Mouse (Mus musculus): ENCODE results near the gene Fosl2. TPM values are rescaled to one million over a fixed set of nuclear protein-coding genes. Genes with fewer than 3 reads are reported as not detected.
"Not testable (repeated sequence)": the region's sequence is repeated elsewhere in the genome, so short reads cannot be mapped to it uniquely, and the experiment has no call there.

Gene Fosl2
- polyA plus RNA-seq, 1 experiment: 9.2 TPM

DNA sequence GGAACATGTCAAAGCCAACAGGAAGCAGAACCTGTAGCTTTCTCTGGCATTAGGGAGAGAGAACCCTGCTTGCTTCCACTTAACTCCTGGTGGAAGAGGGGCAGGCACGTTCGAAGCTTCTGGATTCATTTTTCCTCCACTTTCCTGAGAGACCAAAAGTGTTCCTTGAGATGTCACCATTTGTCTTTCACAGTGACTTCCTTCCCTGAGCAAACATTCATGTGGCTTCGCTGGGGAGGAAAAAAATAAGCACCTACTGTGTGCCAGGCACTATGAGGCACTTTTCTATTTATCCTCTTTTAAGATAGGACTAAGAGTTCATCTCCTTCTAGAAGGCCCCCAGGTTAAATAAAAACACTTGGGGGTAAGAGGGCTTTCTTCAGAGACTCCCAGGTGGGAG lies 20.3 kb downstream of the Fosl2 start:
- H3K27ac ChIP-seq (ENCODE audit: control insufficient read depth, insufficient read depth, low read length): no peak overlapping the region
- WGBS: 93% methylated on average over 3 of the region's 3 CpGs
- H3K4me3 ChIP-seq (ENCODE audit: control insufficient read depth, insufficient read depth, low read length): no peak overlapping the region
- TF ChIP-seq POLR2A (IDR thresholded peaks at IDR 0.05; ENCODE audit: control insufficient read depth, extremely low read depth, insufficient read depth, low read length, poor library complexity) (no peak), CTCF (IDR thresholded peaks at IDR 0.05; ENCODE audit: borderline replicate concordance, control insufficient read depth, extremely low read depth, insufficient read depth, low read length, poor library complexity) (no peak)
- DNase-seq: no peak
- no peaks in the 10 kb centered on the region; the same call in 1 of the 2 replicates for H3K27me3 ChIP-seq (ENCODE audit: control insufficient read depth, insufficient read depth, low read length)
- H3K36me3 ChIP-seq (ENCODE audit: control insufficient read depth, insufficient read depth, low read length): no peaks in the 10 kb centered on the region
- H3K4me1 ChIP-seq (replicated peaks; ENCODE audit: control insufficient read depth, insufficient read depth, low read length): no peaks in the 10 kb centered on the region

DNA sequence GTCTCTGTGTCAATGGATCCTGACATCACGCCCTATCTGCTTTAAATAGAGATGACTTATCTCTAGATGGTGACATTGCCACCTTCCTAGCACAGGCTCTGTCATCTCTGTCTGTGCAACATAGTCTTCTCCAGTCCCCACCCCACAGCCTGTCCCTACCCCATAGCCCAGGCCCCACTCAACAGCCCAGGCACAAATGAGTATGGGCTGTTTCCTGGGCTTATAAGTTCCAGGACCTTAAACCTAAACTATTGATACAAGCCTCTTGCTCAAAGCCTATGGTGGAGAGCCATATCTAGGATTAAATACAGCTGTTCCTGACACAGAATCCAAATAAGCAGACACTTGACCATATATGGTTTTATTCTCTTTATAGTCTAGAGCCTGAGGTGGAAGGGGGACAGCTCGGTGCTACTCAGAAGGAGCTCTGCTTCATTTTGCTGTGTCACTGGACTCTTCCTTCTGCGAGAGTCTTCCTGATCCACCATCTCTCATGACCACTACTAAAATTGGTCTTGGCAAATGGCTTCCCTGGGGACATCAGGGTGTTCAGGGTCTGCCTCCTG lies 28.0 kb downstream of the Fosl2 start:
- TF ChIP-seq POLR2A (IDR thresholded peaks at IDR 0.05; ENCODE audit: control insufficient read depth, extremely low read depth, insufficient read depth, low read length, poor library complexity): no peak
- TF ChIP-seq CTCF (IDR thresholded peaks at IDR 0.05; ENCODE audit: borderline replicate concordance, control insufficient read depth, extremely low read depth, insufficient read depth, low read length, poor library complexity): no peak
- H3K27me3 ChIP-seq (ENCODE audit: control insufficient read depth, insufficient read depth, low read length): no peaks in the 10 kb centered on the region
- WGBS: 77% methylated on average over 3 of the region's 3 CpGs

DNA sequence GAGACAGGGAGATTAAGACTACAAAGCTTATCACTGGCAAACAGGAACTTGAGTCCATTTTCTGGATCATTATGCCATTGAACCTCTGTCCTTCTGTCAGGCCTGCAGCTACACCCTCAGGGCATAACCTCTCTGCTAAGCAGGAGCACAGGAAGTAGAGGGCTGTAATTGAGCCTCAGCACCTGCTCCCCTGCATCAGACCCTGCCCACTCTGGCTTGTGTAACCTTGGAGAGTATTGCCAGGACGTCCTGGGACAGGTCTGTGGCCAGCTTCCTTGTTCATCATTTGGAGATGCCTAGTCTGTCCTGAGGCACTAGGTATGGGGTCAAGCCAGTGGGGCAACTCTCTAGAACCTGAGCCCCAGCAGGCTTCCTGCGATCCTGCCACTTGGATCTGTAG lies 36.6 kb downstream of the Fosl2 start:
- no peak for DNase-seq
- Histone ChIP-seq H3K4me1 (replicated peaks; ENCODE audit: control insufficient read depth, insufficient read depth, low read length) (no peaks in the 10 kb centered on the region), H3K36me3 (ENCODE audit: control insufficient read depth, insufficient read depth, low read length) (no peaks in the 10 kb centered on the region), H3K27me3 (ENCODE audit: control insufficient read depth, insufficient read depth, low read length) (no peaks in the 10 kb centered on the region), H3K27ac (ENCODE audit: control insufficient read depth, insufficient read depth, low read length) (no peak overlapping the region), H3K4me3 (ENCODE audit: control insufficient read depth, insufficient read depth, low read length) (no peak overlapping the region)
- TF ChIP-seq CTCF (IDR thresholded peaks at IDR 0.05; ENCODE audit: borderline replicate concordance, control insufficient read depth, extremely low read depth, insufficient read depth, low read length, poor library complexity) (no peak), POLR2A (IDR thresholded peaks at IDR 0.05; ENCODE audit: control insufficient read depth, extremely low read depth, insufficient read depth, low read length, poor library complexity) (no peak)
- 82% methylated on average over 2 of the region's 2 CpGs for WGBS

More for the DNA sequence above, 28.0 kb downstream of the Fosl2 start:
- no peaks in the 10 kb centered on the region for H3K36me3 ChIP-seq (ENCODE audit: control insufficient read depth, insufficient read depth, low read length)
- H3K4me3 ChIP-seq (ENCODE audit: control insufficient read depth, insufficient read depth, low read length): no peak overlapping the region
- H3K4me1 ChIP-seq (replicated peaks; ENCODE audit: control insufficient read depth, insufficient read depth, low read length): no peaks in the 10 kb centered on the region
- no peak for DNase-seq
- H3K27ac ChIP-seq (ENCODE audit: control insufficient read depth, insufficient read depth, low read length): no peak overlapping the region

- no peak overlapping the region for H3K4me3 ChIP-seq (ENCODE audit: control insufficient read depth, insufficient read depth, low read length)
These were observed 41.2 kb downstream of the Fosl2 start for GRCm38 (mm10) chr5:32176800-32177199.

DNA sequence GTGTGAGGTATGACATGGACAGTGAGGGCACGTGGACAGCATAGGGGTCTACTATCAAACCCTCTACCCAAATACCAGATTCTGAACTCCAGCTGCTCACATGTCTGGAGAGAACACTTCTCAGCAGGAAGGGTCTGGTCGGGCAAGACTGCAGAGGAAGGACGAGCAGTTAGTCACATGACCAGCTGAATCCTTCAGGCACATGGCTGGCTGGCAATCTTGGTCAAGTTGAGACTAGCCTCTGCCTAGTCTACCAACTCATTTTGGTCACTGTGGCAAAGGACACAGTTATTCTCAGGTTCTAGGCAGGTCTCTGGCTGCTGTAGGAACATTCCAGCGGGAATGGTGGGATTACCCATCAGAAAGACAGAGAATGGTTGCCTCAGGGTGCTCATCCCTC lies 42.1 kb downstream of the Fosl2 start:
- DNase-seq: no peak
- 80% methylated on average over 4 of the region's 4 CpGs for WGBS
- Histone ChIP-seq H3K27me3 (ENCODE audit: control insufficient read depth, insufficient read depth, low read length) (no peaks in the 10 kb centered on the region), H3K4me3 (ENCODE audit: control insufficient read depth, insufficient read depth, low read length) (no peak overlapping the region), H3K36me3 (ENCODE audit: control insufficient read depth, insufficient read depth, low read length) (no peaks in the 10 kb centered on the region), H3K4me1 (replicated peaks; ENCODE audit: control insufficient read depth, insufficient read depth, low read length) (no peaks in the 10 kb centered on the region), H3K27ac (ENCODE audit: control insufficient read depth, insufficient read depth, low read length) (no peak overlapping the region)
- TF ChIP-seq POLR2A (IDR thresholded peaks at IDR 0.05; ENCODE audit: control insufficient read depth, extremely low read depth, insufficient read depth, low read length, poor library complexity) (no peak), CTCF (IDR thresholded peaks at IDR 0.05; ENCODE audit: borderline replicate concordance, control insufficient read depth, extremely low read depth, insufficient read depth, low read length, poor library complexity) (no peak)

More at GRCm38 (mm10) chr5:32176800-32177199, 41.2 kb downstream of the Fosl2 start:
- no peak for TF ChIP-seq CTCF (IDR thresholded peaks at IDR 0.05; ENCODE audit: borderline replicate concordance, control insufficient read depth, extremely low read depth, insufficient read depth, low read length, poor library complexity)
- TF ChIP-seq POLR2A (IDR thresholded peaks at IDR 0.05; ENCODE audit: control insufficient read depth, extremely low read depth, insufficient read depth, low read length, poor library complexity): no peak
- DNase-seq: no peak
- WGBS: 44% methylated on average over 2 of the region's 2 CpGs
- no peaks in the 10 kb centered on the region for H3K4me1 ChIP-seq (replicated peaks; ENCODE audit: control insufficient read depth, insufficient read depth, low read length)
- H3K36me3 ChIP-seq (ENCODE audit: control insufficient read depth, insufficient read depth, low read length): no peaks in the 10 kb centered on the region
- no peak overlapping the region for H3K27ac ChIP-seq (ENCODE audit: control insufficient read depth, insufficient read depth, low read length)
- no peaks in the 10 kb centered on the region for H3K27me3 ChIP-seq (ENCODE audit: control insufficient read depth, insufficient read depth, low read length)

- H3K4me1 ChIP-seq (replicated peaks; ENCODE audit: control insufficient read depth, insufficient read depth, low read length); H3K27ac ChIP-seq (ENCODE audit: control insufficient read depth, insufficient read depth, low read length); H3K4me3 ChIP-seq (ENCODE audit: control insufficient read depth, insufficient read depth, low read length); H3K27me3 ChIP-seq (ENCODE audit: control insufficient read depth, insufficient read depth, low read length); H3K36me3 ChIP-seq (ENCODE audit: control insufficient read depth, insufficient read depth, low read length); DNase-seq: not testable (repeated sequence)
- 80% methylated on average over 5 of the region's 6 CpGs for WGBS
These were observed 43.1 kb downstream of the Fosl2 start for GRCm38 (mm10) chr5:32178720-32179119.
